16 mouse cellular contexts compared by ENCODE assay signal in genomic region chr17:73046985-73047384, GRCm38 (mm10).
DNase-seq lines count a peak whose midpoint lies in the region; ATAC-seq lines count a peak whose summit lies in the region.
"Had no signal": no experiment of that assay in that cellular context is flagged by ENCODE, and none has a peak within 500 bp of the region (broad histone marks: within the 10 kb centered on the region; RNA-seq: fewer than 3 reads in every experiment).

No protein-coding gene starts in this region.

- no peak overlapping the region for H3K27ac ChIP-seq in limb, embryonic 11.5 days (replicated peaks; ENCODE audit: low read depth, low read length)
- H3K27ac ChIP-seq: limb, embryonic 13.5 days had no signal

- no peaks in the 10 kb centered on the region for H3K4me1 ChIP-seq in limb, embryonic 11.5 days (ENCODE audit: control insufficient read depth, insufficient read depth, low read length)
- H3K4me1 ChIP-seq: megakaryocyte, embryonic 14.5 days had no signal

- ATAC-seq in limb, embryonic 11.5 days (ENCODE audit: insufficient number of reproducible peaks, low FRiP score, low TSS enrichment, low read depth) = no peak
- ATAC-seq: inflammation-experienced regulatory T-cells, adult 6 months had no signal

- no peak overlapping the region for H3K4me3 ChIP-seq in limb, embryonic 11.5 days (ENCODE audit: low read depth, low read length)
- H3K4me3 ChIP-seq: limb, embryonic 13.5 days; megakaryocyte, embryonic 14.5 days had no signal

- no peaks in the 10 kb centered on the region for H3K36me3 ChIP-seq in limb, embryonic 11.5 days (ENCODE audit: control insufficient read depth, insufficient read depth, low read length)
- H3K36me3 ChIP-seq: limb, embryonic 13.5 days had no signal

- intact Hi-C loops in left cerebral cortex, postnatal 14 days (cut with DNase I) = no loop called here

- peak; percentile 50 for DNase-seq in adrenal gland, postnatal 10 days
- no peak for DNase-seq in adrenal gland, adult 18-20 months (ENCODE audit: low spot score in 2 of 2)
- peak; percentile 41 for DNase-seq in 3T3-L1 (ENCODE audit: low read depth, low spot score)
- DNase-seq in embryo, embryonic 11 days = peak; percentile 68
- peak; percentile 65 for DNase-seq in limb, embryonic 11.5 days (ENCODE audit: low spot score)
- no peak for DNase-seq in left cerebral cortex, postnatal 14 days (ENCODE audit: low spot score in 2 of 2)
- DNase-seq in layer of hippocampus, adult 8-10 months (ENCODE audit: low spot score in 2 of 2) = no peak
- no peak for DNase-seq in c-Kit-positive CD71-positive TER-119-positive erythroid progenitor cells, embryonic 14.5 days (ENCODE audit: low spot score)
- DNase-seq: cerebellum, adult 11 months; gastrocnemius, postnatal 36 days; lung, adult 18-20 months; right cerebral cortex, postnatal 25 days; thymus, adult 2 months had no signal

- no peaks in the 10 kb centered on the region for H3K9me3 ChIP-seq in limb, embryonic 11.5 days (ENCODE audit: control insufficient read depth, low read length)
- H3K9me3 ChIP-seq: limb, embryonic 13.5 days; megakaryocyte, embryonic 14.5 days had no signal

- WGBS in limb, embryonic 11.5 days = 54% methylated on average over 4 of the region's 4 CpGs

- H3K4me2 ChIP-seq in limb, embryonic 11.5 days (ENCODE audit: low read depth, severe bottlenecking) = no peak overlapping the region
- H3K4me2 ChIP-seq: limb, embryonic 13.5 days had no signal

- H3K9ac ChIP-seq in limb, embryonic 11.5 days (ENCODE audit: low read length) = no peak overlapping the region
- H3K9ac ChIP-seq: limb, embryonic 13.5 days had no signal

- no peaks in the 10 kb centered on the region for H3K27me3 ChIP-seq in limb, embryonic 11.5 days (ENCODE audit: control insufficient read depth, insufficient read depth, low read length)
- H3K27me3 ChIP-seq: limb, embryonic 13.5 days; megakaryocyte, embryonic 14.5 days had no signal

Comparison
In these comparisons a context has a peak if more than half of its experiments do, and no peak if none do; other contexts are left out.
1. DNase-seq: peak in adrenal gland, postnatal 10 days (single experiment), 3T3-L1 (single experiment), embryo, embryonic 11 days (single experiment) and limb, embryonic 11.5 days (single experiment); none in adrenal gland, adult 18-20 months (0 of 2), left cerebral cortex, postnatal 14 days (0 of 2), layer of hippocampus, adult 8-10 months (0 of 2) and c-Kit-positive CD71-positive TER-119-positive erythroid progenitor cells, embryonic 14.5 days (single experiment).